8 mouse cellular contexts compared by ENCODE assay signal in genomic region chr12:81806759-81807528, GRCm38 (mm10). TPM values are rescaled to one million over a fixed set of nuclear protein-coding genes. Genes with fewer than 3 reads are reported as not detected.
A peak's percentile ranks its signal among the peaks of the same experiment; 100 is the strongest.
DNase-seq lines count a peak whose midpoint lies in the region; ATAC-seq and TF ChIP-seq lines count a peak whose summit lies in the region.

No protein-coding gene starts in this region.

- H3K4me2 ChIP-seq in embryonic facial prominence, embryonic 14.5 days (ENCODE audit: low read depth, low read length): peak overlapping the region; percentile 53

- no peak for TF ChIP-seq CTCF in testis, adult 2 months (IDR thresholded peaks at IDR 0.05; ENCODE audit: control insufficient read depth, insufficient read depth, insufficient replicate concordance, low read depth, low read length)

- no peaks in the 10 kb centered on the region for H3K9me3 ChIP-seq in embryonic facial prominence, embryonic 14.5 days (ENCODE audit: control insufficient read depth, low read length)
- H3K9me3 ChIP-seq in midbrain, embryonic 10.5 days (replicated peaks): no peaks in the 10 kb centered on the region

- H3K27me3 ChIP-seq in embryonic facial prominence, embryonic 14.5 days (replicated peaks; ENCODE audit: control insufficient read depth, insufficient read depth, low read length): no peaks in the 10 kb centered on the region
- peaks cover 44% of the 10 kb centered on the region for H3K27me3 ChIP-seq in midbrain, embryonic 10.5 days (ENCODE audit: low read depth, poor library complexity, severe bottlenecking)
- H3K27me3 ChIP-seq in testis, adult 2 months (ENCODE audit: control insufficient read depth, insufficient read depth, low read length): no peaks in the 10 kb centered on the region

- 0 out of 2 replicates have a peak, but pooled peaks cover 6% of the 10 kb centered on the region for H3K4me1 ChIP-seq in embryonic facial prominence, embryonic 14.5 days (ENCODE audit: control insufficient read depth, insufficient read depth, low read length)
- peaks cover 34% of the 10 kb centered on the region for H3K4me1 ChIP-seq in midbrain, embryonic 10.5 days
- peaks cover 12% of the 10 kb centered on the region for H3K4me1 ChIP-seq in testis, adult 2 months (ENCODE audit: control insufficient read depth, insufficient read depth, low read length)

- TF ChIP-seq POLR2A in testis, adult 2 months (IDR thresholded peaks at IDR 0.05; ENCODE audit: control insufficient read depth, low read depth, low read length): no peak

- ATAC-seq in embryonic facial prominence, embryonic 14.5 days (ENCODE audit: low read depth): peak; percentile 84

- intact Hi-C loops in heart, postnatal 36 days (cut with DNase I): loop anchor here (2.0 kb wide), 1 partner anchor 54 kb away; the partner anchor contains the start of gene Pcnx

- WGBS in embryonic facial prominence, embryonic 14.5 days: 28% methylated on average over 17 of the region's 17 CpGs
- WGBS in large intestine, adult 2 months: 14% methylated on average over 17 of the region's 17 CpGs
- WGBS in midbrain, embryonic 10.5 days: 32% methylated on average over 17 of the region's 17 CpGs

- no peaks in the 10 kb centered on the region for H3K36me3 ChIP-seq in embryonic facial prominence, embryonic 14.5 days (ENCODE audit: control insufficient read depth, insufficient read depth, low read length)
- H3K36me3 ChIP-seq in midbrain, embryonic 10.5 days: no peaks in the 10 kb centered on the region
- no peaks in the 10 kb centered on the region for H3K36me3 ChIP-seq in testis, adult 2 months (ENCODE audit: control insufficient read depth, insufficient read depth, low read length)

- peak overlapping the region; percentile 28 for H3K9ac ChIP-seq in embryonic facial prominence, embryonic 14.5 days (ENCODE audit: low read depth, low read length)

- no peak overlapping the region for H3K27ac ChIP-seq in embryonic facial prominence, embryonic 14.5 days (replicated peaks; ENCODE audit: low read depth, low read length)
- H3K27ac ChIP-seq in midbrain, embryonic 10.5 days (replicated peaks): peak overlapping the region; percentile 68
- peak overlapping the region; percentile 73 for H3K27ac ChIP-seq in testis, adult 2 months (ENCODE audit: control insufficient read depth, insufficient read depth, low read depth, low read length)

- peak; percentile 6 to 25 for DNase-seq in CD8-positive naive resting alpha-beta T cell, adult 2 months (ENCODE audit: low read depth in 2 of 2, low spot score in 2 of 2)
- peak; percentile 77 for DNase-seq in adrenal gland, postnatal 10 days
- peak; percentile 63 for DNase-seq in embryonic facial prominence, embryonic 14.5 days (ENCODE audit: low spot score)
- peak; percentile 48 to 57 for DNase-seq in heart, postnatal 36 days
- peak; percentile 35 for DNase-seq in large intestine, adult 2 months (ENCODE audit: low read depth, low spot score)
- DNase-seq in midbrain, embryonic 10.5 days (ENCODE audit: low spot score): peak; percentile 47
- DNase-seq in frontal cortex, adult 2 months (ENCODE audit: extremely low spot score in 1 of 2, low spot score in 1 of 2): no peak

- peak overlapping the region; percentile 34 for H3K4me3 ChIP-seq in embryonic facial prominence, embryonic 14.5 days (ENCODE audit: low read depth, low read length)
- H3K4me3 ChIP-seq in midbrain, embryonic 10.5 days: peak overlapping the region; percentile 47
- peak overlapping the region; percentile 64 for H3K4me3 ChIP-seq in testis, adult 2 months (ENCODE audit: control insufficient read depth, low read depth, low read length)

RNA-seq across cellular contexts. Expression of gene Map3k9, which starts 26.0 kb away (rescaled TPM):
- total RNA-seq in adrenal gland, postnatal 10 days (2021): 1 to 10 TPM; 1.1 to 2.0 TPM
- 1.1 and 1.5 TPM in 2 replicates for polyA plus RNA-seq in embryonic facial prominence, embryonic 14.5 days (2014; fragmentation: Nextera tagmentation; extraction: Ambion mirVana)
- under 1 TPM; 0.22 TPM for total RNA-seq in heart, postnatal 36 days (2021)
- polyA plus RNA-seq in large intestine, adult 2 months (2012; rRNA removed): 3.0 and 4.3 TPM in 2 replicates
- polyA plus RNA-seq in midbrain, embryonic 10.5 days (2016; fragmentation: Nextera tagmentation; extraction: Ambion mirVana): 0.72 and 1.2 TPM in 2 replicates
- polyA plus RNA-seq in testis, adult 2 months (2012; rRNA removed): 3.2 and 3.3 TPM in 2 replicates
- polyA plus RNA-seq in frontal cortex, adult 2 months (2012; rRNA removed): 10.7 and 14.2 TPM in 2 replicates

RNA-seq across cellular contexts. Expression of gene Pcnx, which starts 52.9 kb away (rescaled TPM):
- total RNA-seq in adrenal gland, postnatal 10 days (2021): 10 to 100 TPM; 46.5 to 52.0 TPM
- polyA plus RNA-seq in embryonic facial prominence, embryonic 14.5 days (2014; fragmentation: Nextera tagmentation; extraction: Ambion mirVana): 16.7 and 20.0 TPM in 2 replicates
- 10 to 100 TPM; 54.6 to 57.8 TPM for total RNA-seq in heart, postnatal 36 days (2021)
- 25.3 and 32.2 TPM in 2 replicates for polyA plus RNA-seq in large intestine, adult 2 months (2012; rRNA removed)
- 7.9 and 9.5 TPM in 2 replicates for polyA plus RNA-seq in midbrain, embryonic 10.5 days (2016; fragmentation: Nextera tagmentation; extraction: Ambion mirVana)
- polyA plus RNA-seq in testis, adult 2 months (2012; rRNA removed): 49.1 and 54.2 TPM in 2 replicates
- 36.9 and 40.1 TPM in 2 replicates for polyA plus RNA-seq in frontal cortex, adult 2 months (2012; rRNA removed)

Comparison
In these comparisons a context has a peak if more than half of its experiments do, and no peak if none do; other contexts are left out.
1. DNase-seq: peak in CD8-positive naive resting alpha-beta T cell, adult 2 months (2 of 2), adrenal gland, postnatal 10 days (single experiment), embryonic facial prominence, embryonic 14.5 days (single experiment), heart, postnatal 36 days (2 of 2), large intestine, adult 2 months (single experiment) and midbrain, embryonic 10.5 days (single experiment); none in frontal cortex, adult 2 months (0 of 2).
2. Peak in every context shown above with its lines, with median percentiles within 50 percentile points of each other: H3K4me3 ChIP-seq.